Mouse (Mus musculus): ENCODE measurements at regions not wholly inside any gene's neighbourhood (a gene's known extent, or its start where the extent isn't known, plus 50 kb on each side); places are given as distances from the start of the nearest gene placed in this dataset.

- TF ChIP-seq CTCF (IDR thresholded peaks at IDR 0.05; ENCODE audit: low read depth): no peak
- TF ChIP-seq EP300 (IDR thresholded peaks at IDR 0.05; ENCODE audit: low read depth): no peak
Measured at GRCm38 (mm10) chr2:161454466-161454865, 345.6 kb upstream of the Chd6 start.

Measured in heart, postnatal 0 days (tissue).